Mouse (Mus musculus) urinary bladder, postnatal 4 days (tissue): Measurements from ENCODE around the gene Cpt1c.

Experiments
- DNase-seq, 2 experiments: peaks; one replicate each; pipeline ENCODE4 v3.0.0; 2021 to 2022; ENCODE audit warnings: low spot score in 2 of 2

Cpt1c gene

GRCm38 (mm10) chr7:44918219-44918618 lies 56.4 kb downstream of the Cpt1c start:
- no peak for DNase-seq

DNA sequence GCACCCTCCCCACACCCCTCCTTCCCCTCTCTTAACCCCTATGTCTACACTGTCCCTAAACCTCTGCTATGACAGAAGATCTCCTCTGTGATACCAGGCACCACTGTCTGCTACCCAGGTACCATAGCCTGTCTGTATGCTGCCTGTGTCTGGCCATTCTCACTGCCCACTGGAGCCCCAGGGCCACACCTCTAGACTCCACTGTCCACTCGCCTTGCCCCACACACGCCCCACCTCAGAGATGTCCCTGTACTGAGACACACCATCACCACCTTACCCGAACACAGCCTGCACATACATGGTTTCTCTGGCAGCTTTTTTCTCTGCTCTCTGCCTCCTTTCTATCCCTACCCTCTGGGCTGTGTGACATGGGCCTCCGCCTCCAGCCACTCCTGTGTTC lies 57.8 kb downstream of the Cpt1c start:
- DNase-seq = no peak

DNA sequence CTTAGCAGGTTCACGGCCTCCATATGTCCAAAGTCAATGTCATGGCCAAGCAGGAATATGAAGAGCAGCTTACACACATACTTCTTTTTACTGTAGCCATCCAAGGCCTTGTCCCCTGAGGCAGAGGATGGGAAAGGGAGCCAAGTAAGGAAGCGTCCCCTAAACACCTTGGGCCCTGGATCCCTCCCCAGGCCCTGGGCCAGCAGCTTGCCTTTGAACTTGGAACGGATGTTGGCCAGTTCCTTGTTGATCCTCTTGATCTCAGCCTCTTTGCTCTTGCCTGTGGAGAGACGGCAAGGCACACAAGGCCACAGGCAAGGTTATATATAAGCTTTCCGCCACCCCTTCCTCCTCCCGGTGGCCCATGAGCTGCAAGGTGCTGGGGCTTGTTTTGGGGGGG lies 58.5 kb downstream of the Cpt1c start:
- DNase-seq = no peak

DNA sequence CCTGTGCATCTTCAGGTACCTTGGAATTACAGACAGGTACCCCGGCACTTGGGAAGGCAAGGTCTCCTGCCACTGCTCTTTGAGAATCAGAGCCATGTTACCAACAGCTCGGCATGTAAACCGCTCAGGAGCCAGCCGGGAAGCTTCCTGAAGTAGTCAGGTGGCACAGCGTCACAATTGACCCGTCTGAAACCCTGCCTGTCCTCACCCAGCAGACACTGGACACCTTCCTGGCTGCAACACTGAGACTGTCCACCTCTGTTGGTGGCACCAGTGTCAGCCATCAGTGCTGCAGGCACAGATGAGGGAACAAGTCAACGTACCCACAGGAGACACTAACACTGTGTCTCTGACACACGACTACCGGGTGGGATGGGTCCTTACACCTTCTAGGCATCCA lies 59.3 kb downstream of the Cpt1c start:
- no peak for DNase-seq

GRCm38 (mm10) chr7:44914396-44914795 lies 60.3 kb downstream of the Cpt1c start:
- no peak for DNase-seq
